Mouse (Mus musculus) hindbrain, embryonic 11.5 days (tissue): Measurements from ENCODE around the gene Fnbp1. TPM values are rescaled to one million over a fixed set of nuclear protein-coding genes. Genes with fewer than 3 reads are reported as not detected.

Source experiments
- ATAC-seq: fragments of 200-750 bp; cut with Nextera tagmentation; 2 replicates; pipeline ENCODE4 v1.8.0; 2017; ENCODE audit warnings: mild to moderate bottlenecking, moderate TSS enrichment, moderate library complexity; ENCODE audit not compliant: low FRiP score
- DNase-seq: peaks from one replicate; pipeline ENCODE4 v3.0.0-alpha.2; 2015; ENCODE audit warnings: low spot score
- H3K27ac ChIP-seq: fragments of 300-500 bp; sonication (generic); 2 replicates; pipeline ENCODE4 v1.5.1; 2014; ENCODE audit warnings: mild to moderate bottlenecking, low read depth, low read length
- H3K27me3 ChIP-seq: fragments of 300-500 bp; sonication (generic); 2 replicates; pipeline ENCODE4 v1.6.1; 2014; ENCODE audit warnings: mild to moderate bottlenecking, low read length, moderate library complexity, mixed read lengths; ENCODE audit not compliant: control insufficient read depth, insufficient read depth
- H3K36me3 ChIP-seq: fragments of 300-500 bp; sonication (generic); 2 replicates; pipeline ENCODE4 v1.6.1; 2014; ENCODE audit warnings: mild to moderate bottlenecking, low read length, moderate library complexity, mixed read lengths; ENCODE audit not compliant: control insufficient read depth, insufficient read depth
- H3K4me1 ChIP-seq: fragments of 300-500 bp; sonication (generic); replicated peaks from 2 replicates; pipeline ENCODE4 v1.6.1; 2014; ENCODE audit warnings: low read length, mixed read lengths; ENCODE audit not compliant: control insufficient read depth, insufficient read depth
- H3K4me2 ChIP-seq: fragments of 300-500 bp; sonication (generic); replicated peaks from 2 replicates; pipeline ENCODE4 v1.6.1; 2014; ENCODE audit warnings: mild to moderate bottlenecking, low read depth, low read length
- H3K4me3 ChIP-seq: fragments of 300-500 bp; sonication (generic); 2 replicates; pipeline ENCODE4 v1.5.1; 2014; ENCODE audit warnings: low read depth, low read length
- H3K9ac ChIP-seq: fragments of 300-500 bp; sonication (generic); 2 replicates; pipeline ENCODE4 v1.6.1; 2014; ENCODE audit warnings: low read depth, low read length
- H3K9me3 ChIP-seq: fragments of 300-500 bp; sonication (generic); 2 replicates; pipeline ENCODE4 v1.6.1; 2016; ENCODE audit warnings: low read length; ENCODE audit not compliant: control insufficient read depth
- WGBS: fragments of 180-500 bp; shearing (Covaris S2); extraction: QIAGEN DNeasy Blood & Tissue Kit; methylation state at CpG from one replicate; pipeline ENCODE4 v1.1.7; 2014; 5-methylcytosine and 5-hydroxymethylcytosine counted together
- polyA plus RNA-seq: library from polyadenylated mRNA; unstranded; fragments of >200 nt; fragmentation: Nextera tagmentation; extraction: Ambion mirVana; gene quantifications from 2 replicates; pipeline ENCODE4 v1.2.1, GENCODE M21; 2014

Fnbp1 gene
- polyA plus RNA-seq, 1 experiment from 2014 or later, result 14.4 TPM

GRCm38 (mm10) chr2:31123493-31123892, 18.3 kb downstream of the Fnbp1 start:
- DNase-seq, result no peak
- Histone ChIP-seq H3K9ac (no peak overlapping the region), H3K36me3 (no peaks in the 10 kb centered on the region), H3K4me3 (no peak overlapping the region), H3K27me3 (no peaks in the 10 kb centered on the region), H3K4me1 (no peaks in the 10 kb centered on the region), H3K9me3 (no peaks in the 10 kb centered on the region), H3K4me2 (no peak overlapping the region), H3K27ac (no peak overlapping the region)
- ATAC-seq, result no peak
- WGBS, result 90% methylated on average over 5 of the region's 5 CpGs

DNA sequence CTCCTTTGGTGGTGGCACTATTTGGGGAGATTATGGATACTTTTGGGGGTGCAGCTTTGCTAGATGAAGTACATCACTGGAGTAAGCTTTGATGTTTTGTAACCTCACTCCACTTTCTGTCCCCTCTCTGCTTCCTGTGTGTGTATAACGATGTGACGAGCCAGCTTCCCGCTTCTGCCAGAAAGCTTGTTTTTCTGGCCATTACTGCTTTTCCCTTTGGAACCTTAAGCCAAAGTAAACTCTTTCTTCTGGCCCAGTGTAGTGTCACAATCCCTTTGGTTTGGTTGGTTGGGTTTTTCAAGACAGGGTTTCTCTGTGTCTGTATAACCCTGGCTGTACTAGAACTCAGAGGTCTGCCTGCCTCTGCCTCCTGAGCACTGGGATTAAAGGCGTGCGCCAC, 19.0 kb downstream of the Fnbp1 start:
- H3K27me3 ChIP-seq, result no peaks in the 10 kb centered on the region
- no peaks in the 10 kb centered on the region for H3K4me1 ChIP-seq
- H3K9me3 ChIP-seq, result no peaks in the 10 kb centered on the region
- no peak for ATAC-seq
- DNase-seq, result no peak
- H3K36me3 ChIP-seq, result no peaks in the 10 kb centered on the region
- no peak overlapping the region for H3K9ac ChIP-seq
- no peak overlapping the region for H3K4me3 ChIP-seq
- H3K27ac ChIP-seq, result no peak overlapping the region
- H3K4me2 ChIP-seq, result no peak overlapping the region
- 91% methylated on average over 5 of the region's 5 CpGs for WGBS

DNA sequence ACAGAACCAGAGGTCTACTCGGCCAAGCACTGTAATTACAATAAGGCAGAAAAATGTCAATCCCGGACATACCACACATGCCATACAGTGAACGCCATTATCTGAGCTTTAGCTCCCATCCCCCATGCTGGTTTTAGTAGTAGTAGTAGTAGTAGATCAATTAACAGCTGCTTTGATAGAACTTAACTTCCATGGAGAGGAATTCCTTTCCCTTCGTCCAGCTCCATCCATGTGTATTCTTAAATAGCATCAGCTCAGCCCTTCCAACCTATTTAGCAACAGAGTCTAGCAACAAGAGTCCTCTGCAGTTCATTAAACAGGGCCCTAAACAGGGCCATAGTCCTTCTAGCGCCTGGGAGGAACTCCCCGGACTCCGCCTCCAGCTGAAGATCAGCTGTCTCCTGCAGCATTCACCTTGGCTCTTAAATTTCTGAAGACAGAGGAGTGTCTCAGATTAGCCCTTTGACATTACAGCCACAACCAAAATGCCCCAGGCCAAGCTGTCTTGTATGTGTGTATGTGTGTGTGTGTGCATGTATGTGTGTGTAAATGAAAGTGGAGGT, 20.6 kb downstream of the Fnbp1 start:
- 84% methylated on average over 7 of the region's 7 CpGs for WGBS
- H3K4me2 ChIP-seq, result no peak overlapping the region
- H3K4me3 ChIP-seq, result no peak overlapping the region
- H3K9me3 ChIP-seq, result no peaks in the 10 kb centered on the region
- no peaks in the 10 kb centered on the region for H3K27me3 ChIP-seq
- H3K36me3 ChIP-seq, result no peaks in the 10 kb centered on the region
- ATAC-seq (no peak), DNase-seq (no peak)
- H3K9ac ChIP-seq, result no peak overlapping the region
- H3K4me1 ChIP-seq, result no peaks in the 10 kb centered on the region
- H3K27ac ChIP-seq, result no peak overlapping the region

- ATAC-seq, result no peak
- Histone ChIP-seq H3K4me3 (no peak overlapping the region), H3K36me3 (no peaks in the 10 kb centered on the region), H3K4me2 (no peak overlapping the region), H3K9ac (no peak overlapping the region), H3K9me3 (no peaks in the 10 kb centered on the region), H3K27ac (no peak overlapping the region), H3K27me3 (no peaks in the 10 kb centered on the region), H3K4me1 (no peaks in the 10 kb centered on the region)
- 68% methylated on average over 13 of the region's 13 CpGs for WGBS
- no peak for DNase-seq
These were observed 22.0 kb downstream of the Fnbp1 start for GRCm38 (mm10) chr2:31119795-31120194.

GRCm38 (mm10) chr2:31118639-31119380, 23.0 kb downstream of the Fnbp1 start:
- H3K4me1 ChIP-seq, result no peaks in the 10 kb centered on the region

GRCm38 (mm10) chr2:31118211-31118610, 23.6 kb downstream of the Fnbp1 start:
- H3K27ac ChIP-seq, result no peak overlapping the region
- H3K9ac ChIP-seq, result no peak overlapping the region
- H3K36me3 ChIP-seq, result no peaks in the 10 kb centered on the region
- no peak overlapping the region for H3K4me2 ChIP-seq
- no peak for DNase-seq
- no peak for ATAC-seq
- no peaks in the 10 kb centered on the region for H3K9me3 ChIP-seq
- no peaks in the 10 kb centered on the region for H3K27me3 ChIP-seq
- WGBS, result 89% methylated on average over 3 of the region's 3 CpGs
- H3K4me1 ChIP-seq, result no peaks in the 10 kb centered on the region
- H3K4me3 ChIP-seq, result no peak overlapping the region

More at GRCm38 (mm10) chr2:31118639-31119380, 23.0 kb downstream of the Fnbp1 start:
- no peak overlapping the region for H3K9ac ChIP-seq
- H3K27me3 ChIP-seq, result no peaks in the 10 kb centered on the region
- H3K36me3 ChIP-seq, result no peaks in the 10 kb centered on the region
- H3K27ac ChIP-seq, result no peak overlapping the region
- H3K9me3 ChIP-seq, result no peaks in the 10 kb centered on the region
- H3K4me3 ChIP-seq, result no peak overlapping the region
- 90% methylated on average over 10 of the region's 10 CpGs for WGBS
- ATAC-seq (no peak), DNase-seq (no peak)
- H3K4me2 ChIP-seq, result no peak overlapping the region

GRCm38 (mm10) chr2:31115943-31116731, 25.7 kb downstream of the Fnbp1 start:
- H3K27ac ChIP-seq, result no peak overlapping the region
- no peaks in the 10 kb centered on the region for H3K4me1 ChIP-seq
- H3K9ac ChIP-seq, result no peak overlapping the region
- ATAC-seq, result no peak
- DNase-seq, result no peak
- H3K4me2 ChIP-seq, result no peak overlapping the region
- H3K4me3 ChIP-seq, result no peak overlapping the region
- no peaks in the 10 kb centered on the region for H3K36me3 ChIP-seq
- H3K27me3 ChIP-seq, result no peaks in the 10 kb centered on the region
- H3K9me3 ChIP-seq, result no peaks in the 10 kb centered on the region
- 65% methylated on average over 10 of the region's 10 CpGs for WGBS

GRCm38 (mm10) chr2:31115091-31115942, 26.5 kb downstream of the Fnbp1 start:
- no peak overlapping the region for H3K4me3 ChIP-seq
- no peaks in the 10 kb centered on the region for H3K36me3 ChIP-seq
- H3K27ac ChIP-seq, result no peak overlapping the region
- H3K4me2 ChIP-seq, result no peak overlapping the region
- H3K27me3 ChIP-seq, result no peaks in the 10 kb centered on the region
- no peak overlapping the region for H3K9ac ChIP-seq
- H3K9me3 ChIP-seq, result no peaks in the 10 kb centered on the region
- no peak for ATAC-seq
- WGBS, result 72% methylated on average over 10 of the region's 10 CpGs
- DNase-seq, result no peak
- no peaks in the 10 kb centered on the region for H3K4me1 ChIP-seq
